Mouse (Mus musculus) T-helper 1 cell (primary cell): ENCODE results near the gene Pitpnc1.

ENCODE experiments used
- in situ Hi-C: fragments of 300-600 bp; cut with MboI, MseI; formaldehyde crosslinking; loops from one replicate; pipeline ENCODE4 v1.15.1; 2025; ENCODE audit warnings: high pct_unique_total_duplicates

The Pitpnc1 gene

GRCm38 (mm10) chr11:107245657-107246056, 224.8 kb downstream of the Pitpnc1 start:
- in situ Hi-C loops = no loop called here

GRCm38 (mm10) chr11:107243126-107243525, 227.4 kb downstream of the Pitpnc1 start:
- in situ Hi-C loops = no loop called here

GRCm38 (mm10) chr11:107241678-107242077, 228.8 kb downstream of the Pitpnc1 start:
- in situ Hi-C loops = no loop called here

- in situ Hi-C loops = no loop called here
Observed at GRCm38 (mm10) chr11:107238506-107238905, 232.0 kb downstream of the Pitpnc1 start.

GRCm38 (mm10) chr11:107237532-107237931, 233.0 kb downstream of the Pitpnc1 start:
- in situ Hi-C loops = no loop called here

GRCm38 (mm10) chr11:107233252-107233890, 237.1 kb downstream of the Pitpnc1 start:
- in situ Hi-C loops = no loop called here

- in situ Hi-C loops = no loop called here
Observed at GRCm38 (mm10) chr11:107230128-107230527, 240.4 kb downstream of the Pitpnc1 start.

GRCm38 (mm10) chr11:107226431-107226830, 244.1 kb downstream of the Pitpnc1 start:
- in situ Hi-C loops = no loop called here

- in situ Hi-C loops = no loop called here
Observed at GRCm38 (mm10) chr11:107226013-107226412, 244.5 kb downstream of the Pitpnc1 start.

GRCm38 (mm10) chr11:107225301-107225700, 245.2 kb downstream of the Pitpnc1 start:
- in situ Hi-C loops = no loop called here

- in situ Hi-C loops = no loop called here
Observed at GRCm38 (mm10) chr11:107223667-107224214, 246.8 kb downstream of the Pitpnc1 start.

- in situ Hi-C loops = no loop called here
Observed at GRCm38 (mm10) chr11:107223169-107223561, 247.3 kb downstream of the Pitpnc1 start.

- in situ Hi-C loops = no loop called here
Observed at GRCm38 (mm10) chr11:107222531-107223168, 247.8 kb downstream of the Pitpnc1 start.

- in situ Hi-C loops = no loop called here
Observed at GRCm38 (mm10) chr11:107215111-107215510, 255.4 kb downstream of the Pitpnc1 start.

GRCm38 (mm10) chr11:107213745-107214144, 256.8 kb downstream of the Pitpnc1 start:
- in situ Hi-C loops = loop anchor here (5.0 kb wide), 1 partner anchor 259 kb away; the partner anchor contains the start of gene Pitpnc1

- in situ Hi-C loops = loop anchor here (5.0 kb wide), 1 partner anchor 262 kb away; the partner anchor contains the start of gene Pitpnc1
Observed at GRCm38 (mm10) chr11:107209818-107210217, 260.7 kb downstream of the Pitpnc1 start.

GRCm38 (mm10) chr11:107201773-107202172, 268.7 kb downstream of the Pitpnc1 start:
- in situ Hi-C loops = no loop called here

- in situ Hi-C loops = no loop called here
Observed at GRCm38 (mm10) chr11:107199281-107199680, 271.2 kb downstream of the Pitpnc1 start.

- in situ Hi-C loops = no loop called here
Observed at GRCm38 (mm10) chr11:107195334-107195733, 275.2 kb downstream of the Pitpnc1 start.

GRCm38 (mm10) chr11:107190376-107190775, 280.1 kb downstream of the Pitpnc1 start:
- in situ Hi-C loops = no loop called here

GRCm38 (mm10) chr11:107188565-107189552, 281.6 kb downstream of the Pitpnc1 start, which contains the start of gene Nol11:
TSS of gene Nol11 (minus strand) at chr11:107189381.
- in situ Hi-C loops = loop anchor here (10.0 kb wide), 1 partner anchor 286 kb away; the partner anchor contains the start of genes Pitpnc1 and Psmd12
